Mouse (Mus musculus): ENCODE measurements at regions not wholly inside any gene's neighbourhood (a gene's known extent, or its start where the extent isn't known, plus 50 kb on each side); places are given as distances from the start of the nearest gene placed in this dataset.

GRCm38 (mm10) chr17:73053479-73054215, 54.1 kb upstream of the Lclat1 start:
- H3K27me3 ChIP-seq = no peaks in the 10 kb centered on the region
- ATAC-seq (ENCODE audit: low FRiP score, low read depth) = no peak
- H3K9me3 ChIP-seq = no peaks in the 10 kb centered on the region
- no peaks in the 10 kb centered on the region for H3K36me3 ChIP-seq
- no peak overlapping the region for H3K4me3 ChIP-seq
- no peaks in the 10 kb centered on the region for H3K4me1 ChIP-seq (replicated peaks)
- H3K4me2 ChIP-seq = no peak overlapping the region
- H3K9ac ChIP-seq = no peak overlapping the region
- H3K27ac ChIP-seq (replicated peaks) = no peak overlapping the region
- WGBS = 37% methylated on average over 3 of the region's 3 CpGs

- Histone ChIP-seq H3K27ac (replicated peaks) (no peak overlapping the region), H3K36me3 (no peaks in the 10 kb centered on the region), H3K9me3 (no peaks in the 10 kb centered on the region), H3K4me1 (replicated peaks) (no peaks in the 10 kb centered on the region), H3K4me2 (no peak overlapping the region), H3K4me3 (no peak overlapping the region), H3K27me3 (no peaks in the 10 kb centered on the region), H3K9ac (no peak overlapping the region)
- no peak for ATAC-seq (ENCODE audit: low FRiP score, low read depth)
These were observed 53.6 kb upstream of the Lclat1 start for GRCm38 (mm10) chr17:73054226-73054625.

DNA sequence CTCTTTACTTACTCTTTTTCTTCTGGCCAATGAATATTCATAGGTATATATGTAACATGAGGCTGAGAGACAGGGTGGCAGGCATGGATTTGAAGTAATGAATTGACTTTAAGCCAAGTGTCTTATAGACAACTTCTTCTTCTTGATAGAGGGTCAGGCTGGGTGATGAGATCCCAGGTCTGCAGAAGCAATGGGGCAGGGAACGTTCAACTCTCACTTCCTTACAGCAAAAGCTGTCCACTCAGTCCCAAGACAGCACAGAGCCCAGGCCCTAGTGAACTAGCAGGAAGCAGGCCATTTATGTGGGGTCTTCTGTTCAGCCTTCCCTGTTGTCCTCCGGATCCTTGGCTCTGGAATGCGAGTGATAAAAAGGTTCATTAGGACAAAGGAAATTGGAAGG, 52.6 kb upstream of the Lclat1 start:
- no peaks in the 10 kb centered on the region for H3K9me3 ChIP-seq
- H3K9ac ChIP-seq = no peak overlapping the region
- no peaks in the 10 kb centered on the region for H3K27me3 ChIP-seq
- no peak overlapping the region for H3K4me3 ChIP-seq
- no peaks in the 10 kb centered on the region for H3K4me1 ChIP-seq (replicated peaks)
- no peak for ATAC-seq (ENCODE audit: low FRiP score, low read depth)
- H3K36me3 ChIP-seq = no peaks in the 10 kb centered on the region
- H3K27ac ChIP-seq (replicated peaks) = no peak overlapping the region
- H3K4me2 ChIP-seq = no peak overlapping the region
- WGBS = 71% methylated on average over 3 of the region's 3 CpGs

- H3K4me2 ChIP-seq = no peak overlapping the region
- H3K4me3 ChIP-seq = no peak overlapping the region
- no peak overlapping the region for H3K27ac ChIP-seq (replicated peaks)
- H3K9ac ChIP-seq = no peak overlapping the region
- H3K36me3 ChIP-seq = no peaks in the 10 kb centered on the region
- 69% methylated on average over 6 of the region's 6 CpGs for WGBS
- no peaks in the 10 kb centered on the region for H3K4me1 ChIP-seq (replicated peaks)
- H3K27me3 ChIP-seq = no peaks in the 10 kb centered on the region
- no peaks in the 10 kb centered on the region for H3K9me3 ChIP-seq
- ATAC-seq (ENCODE audit: low FRiP score, low read depth) = no peak
These were observed 52.2 kb upstream of the Lclat1 start for GRCm38 (mm10) chr17:73055611-73056010.

DNA sequence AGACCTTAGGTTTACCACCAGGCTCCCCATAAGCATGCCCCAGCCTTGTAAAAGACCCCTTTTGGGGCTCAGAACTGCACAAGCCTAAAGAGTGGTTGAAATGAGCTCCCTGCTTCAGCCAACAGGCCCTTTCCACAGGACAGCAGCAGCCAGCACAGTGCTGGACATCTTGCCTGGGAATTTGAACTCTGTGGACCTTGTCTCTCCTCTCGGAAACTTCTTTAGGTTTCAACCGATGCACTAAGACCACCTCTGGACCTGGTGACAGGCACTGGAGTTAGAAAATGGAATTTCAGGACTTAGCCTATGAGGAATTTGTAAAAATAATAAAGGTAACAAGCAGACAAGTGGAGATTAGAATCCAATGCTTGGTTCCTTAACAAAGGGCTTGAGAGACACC, 51.2 kb upstream of the Lclat1 start:
- 93% methylated on average over 2 of the region's 2 CpGs for WGBS
- H3K4me2 ChIP-seq = no peak overlapping the region
- no peak overlapping the region for H3K4me3 ChIP-seq
- H3K27me3 ChIP-seq = no peaks in the 10 kb centered on the region
- no peak for ATAC-seq (ENCODE audit: low FRiP score, low read depth)
- H3K9ac ChIP-seq = no peak overlapping the region
- no peak overlapping the region for H3K27ac ChIP-seq (replicated peaks)
- no peaks in the 10 kb centered on the region for H3K9me3 ChIP-seq
- H3K36me3 ChIP-seq = no peaks in the 10 kb centered on the region
- H3K4me1 ChIP-seq (replicated peaks) = no peaks in the 10 kb centered on the region
